ENCODE assay signal across 8 mouse cellular contexts in genomic region chr7:68480770-68481169, GRCm38 (mm10).
A peak's percentile ranks its signal among the peaks of the same experiment; 100 is the strongest.
DNase-seq lines count a peak whose midpoint lies in the region; ATAC-seq and TF ChIP-seq lines count a peak whose summit lies in the region.

No protein-coding gene starts in this region.

- H3K4me1 ChIP-seq in bone marrow, adult 2 months (ENCODE audit: control insufficient read depth, insufficient read depth, low read length), result no peaks in the 10 kb centered on the region
- H3K4me1 ChIP-seq in embryonic facial prominence, embryonic 14.5 days (ENCODE audit: control insufficient read depth, insufficient read depth, low read length), result no peaks in the 10 kb centered on the region

- peaks cover 5% of the 10 kb centered on the region for H3K27me3 ChIP-seq in embryonic facial prominence, embryonic 14.5 days (replicated peaks; ENCODE audit: control insufficient read depth, insufficient read depth, low read length)

- H3K9me3 ChIP-seq in embryonic facial prominence, embryonic 14.5 days (ENCODE audit: control insufficient read depth, low read length), result no peaks in the 10 kb centered on the region

- peak; percentile 68 for DNase-seq in CD4-positive, CD25-positive, alpha-beta regulatory T cell, adult 2 months (ENCODE audit: low read depth, low spot score)
- peak; percentile 68 for DNase-seq in embryonic facial prominence, embryonic 14.5 days (ENCODE audit: low spot score)
- DNase-seq in heart, postnatal 14 days, result peak; percentile 57 to 72
- DNase-seq in layer of hippocampus, adult 9-10 months (ENCODE audit: low spot score), result peak; percentile 11
- DNase-seq in lung, postnatal 25 days (ENCODE audit: low spot score), result peak; percentile 34
- peak; percentile 21 for DNase-seq in skeletal muscle tissue, adult 2 months (ENCODE audit: low read depth, low spot score)

- 27% methylated on average over 7 of the region's 7 CpGs for WGBS in bone marrow, adult 2 months
- 34% methylated on average over 7 of the region's 7 CpGs for WGBS in embryonic facial prominence, embryonic 14.5 days

- TF ChIP-seq CTCF in bone marrow, adult 2 months (IDR thresholded peaks at IDR 0.05; ENCODE audit: control insufficient read depth, insufficient read depth, low read length), result peak; percentile 54

- H3K4me3 ChIP-seq in bone marrow, adult 2 months (replicated peaks; ENCODE audit: control insufficient read depth, low read depth, low read length), result no peak overlapping the region
- no peak overlapping the region for H3K4me3 ChIP-seq in embryonic facial prominence, embryonic 14.5 days (ENCODE audit: low read depth, low read length)

- intact Hi-C loops in heart, postnatal 14 days (cut with DNase I), result loop anchor here (1.0 to 5.0 kb wide), 2 partner anchors 106 to 342 kb away; no protein-coding TSS in a partner anchor

- H3K27ac ChIP-seq in bone marrow, adult 2 months (ENCODE audit: control insufficient read depth, insufficient read depth, low read depth, low read length, poor library complexity), result no peak overlapping the region
- H3K27ac ChIP-seq in embryonic facial prominence, embryonic 14.5 days (replicated peaks; ENCODE audit: low read depth, low read length), result no peak overlapping the region

- TF ChIP-seq POLR2A in bone marrow, adult 2 months (IDR thresholded peaks at IDR 0.05; ENCODE audit: borderline replicate concordance, control insufficient read depth, low read depth, low read length), result no peak

- ATAC-seq in CD4-positive, CD25-positive, alpha-beta regulatory T cell, adult 4 months, result no peak
- peak; percentile 57; the same call in 1 of the 2 replicates for ATAC-seq in embryonic facial prominence, embryonic 14.5 days (ENCODE audit: low read depth)

- no peak overlapping the region for H3K9ac ChIP-seq in embryonic facial prominence, embryonic 14.5 days (ENCODE audit: low read depth, low read length)

- no peaks in the 10 kb centered on the region for H3K36me3 ChIP-seq in embryonic facial prominence, embryonic 14.5 days (ENCODE audit: control insufficient read depth, insufficient read depth, low read length)

- H3K4me2 ChIP-seq in embryonic facial prominence, embryonic 14.5 days (ENCODE audit: low read depth, low read length), result no peak overlapping the region

Comparison
In these comparisons a context has a peak if more than half of its experiments do, and no peak if none do; other contexts are left out.
1. DNase-seq: peak in every context shown above with its lines; median percentile 68 in CD4-positive, CD25-positive, alpha-beta regulatory T cell, adult 2 months; 68 in embryonic facial prominence, embryonic 14.5 days; 64 in heart, postnatal 14 days; 34 in lung, postnatal 25 days; 21 in skeletal muscle tissue, adult 2 months; 11 in layer of hippocampus, adult 9-10 months.